Mouse (Mus musculus): ENCODE measurements around the gene Alpl. TPM values are rescaled to one million over a fixed set of nuclear protein-coding genes. Genes with fewer than 3 reads are reported as not detected.

Alpl gene
- 103 TPM for polyA plus RNA-seq (2014; fragmentation: Illumina TruSeq; extraction: RNeasy Lipid Tissue Mini Kit (QIAGEN cat#74804); ENCODE audit: low read depth, low replicate concordance)

GRCm38 (mm10) chr4:137795611-137796557, at the start of gene Alpl:
Alpl (minus strand) TSS chr4:137796384.

Other genes starting within 250 kb of the Alpl start
- gene Ldlrad2, start 221.8 kb downstream of the Alpl start, polyA plus RNA-seq (2014; fragmentation: Illumina TruSeq; extraction: RNeasy Lipid Tissue Mini Kit (QIAGEN cat#74804); ENCODE audit: low read depth, low replicate concordance), result not detected
- gene Usp48, start 202.6 kb downstream of the Alpl start, polyA plus RNA-seq (2014; fragmentation: Illumina TruSeq; extraction: RNeasy Lipid Tissue Mini Kit (QIAGEN cat#74804); ENCODE audit: low read depth, low replicate concordance), result 66.4 TPM
- gene Rap1gap, start 131.7 kb downstream of the Alpl start, polyA plus RNA-seq (2014; fragmentation: Illumina TruSeq; extraction: RNeasy Lipid Tissue Mini Kit (QIAGEN cat#74804); ENCODE audit: low read depth, low replicate concordance), result 6.2 TPM
- gene Ece1, start 65.9 kb upstream of the Alpl start, polyA plus RNA-seq (2014; fragmentation: Illumina TruSeq; extraction: RNeasy Lipid Tissue Mini Kit (QIAGEN cat#74804); ENCODE audit: low read depth, low replicate concordance), result 72.1 TPM
- 53.0 TPM for gene Eif4g3, start 196.6 kb upstream of the Alpl start, polyA plus RNA-seq (2014; fragmentation: Illumina TruSeq; extraction: RNeasy Lipid Tissue Mini Kit (QIAGEN cat#74804); ENCODE audit: low read depth, low replicate concordance)

All from adipose tissue, adult 10 weeks (tissue).